Comparison of ENCODE assay signal across 27 mouse cellular contexts in the genomic region with DNA sequence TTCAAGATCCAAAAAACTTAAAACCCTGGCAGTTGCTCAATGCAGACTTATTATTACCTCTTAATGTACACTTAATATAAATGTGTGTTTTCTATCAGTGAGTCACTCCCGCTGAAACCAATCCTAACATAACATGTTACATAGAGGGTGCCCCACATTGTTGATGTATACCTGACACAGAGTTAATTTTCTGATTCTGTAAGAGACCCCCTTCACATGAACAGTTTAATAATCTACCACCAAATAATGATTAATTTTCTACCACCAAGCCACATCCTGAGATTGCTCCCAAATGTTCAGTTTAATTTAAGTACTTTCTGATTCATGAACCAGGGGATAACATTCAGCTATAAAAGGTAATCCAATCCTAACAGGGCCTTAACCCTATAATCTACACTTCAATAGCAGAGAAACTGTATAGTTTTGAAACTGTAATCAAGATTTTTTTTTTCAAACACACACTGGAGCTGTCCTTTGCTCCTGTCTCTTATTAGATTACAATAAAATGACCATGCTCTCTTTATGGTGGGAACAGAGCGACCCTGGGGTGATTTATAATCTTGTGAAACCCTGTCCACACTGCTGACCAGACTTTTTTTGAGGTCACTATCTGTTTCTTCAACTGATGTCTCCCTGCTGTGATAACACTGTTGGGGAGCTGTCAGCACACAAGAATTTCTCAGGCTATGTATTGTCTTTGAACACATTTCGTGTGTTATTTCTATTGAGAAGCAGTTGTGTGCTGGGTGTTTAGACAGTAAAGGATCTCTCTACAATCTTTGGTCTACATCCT. TPM values are rescaled to one million over a fixed set of nuclear protein-coding genes. Genes with fewer than 3 reads are reported as not detected.
DNase-seq lines count a peak whose midpoint lies in the region; ATAC-seq lines count a peak whose summit lies in the region.
"Had no signal": no experiment of that assay in that cellular context is flagged by ENCODE, and none has a peak within 500 bp of the region (broad histone marks: within the 10 kb centered on the region; RNA-seq: fewer than 3 reads in every experiment).

No protein-coding gene starts in this region.

- H3K4me3 ChIP-seq in kidney, embryonic 15.5 days (replicated peaks) = no peak overlapping the region
- H3K4me3 ChIP-seq: heart, embryonic 10.5 days; hindbrain, embryonic 13.5 days; layer of hippocampus, adult 2 months; liver, embryonic 12.5 days; midbrain, embryonic 15.5 days; neural tube, embryonic 12.5 days; stomach, embryonic 15.5 days had no signal

- no peaks in the 10 kb centered on the region for H3K27me3 ChIP-seq in kidney, embryonic 15.5 days
- H3K27me3 ChIP-seq: hindbrain, embryonic 13.5 days; liver, embryonic 12.5 days; midbrain, embryonic 15.5 days; neural tube, embryonic 12.5 days; stomach, embryonic 15.5 days had no signal

- peak overlapping the region; percentile 4; the same call in 1 of the 2 replicates for H3K4me2 ChIP-seq in kidney, embryonic 15.5 days
- H3K4me2 ChIP-seq: hindbrain, embryonic 13.5 days; liver, embryonic 12.5 days; midbrain, embryonic 15.5 days; stomach, embryonic 15.5 days had no signal

- no peak overlapping the region for H3K9ac ChIP-seq in kidney, embryonic 15.5 days
- H3K9ac ChIP-seq: hindbrain, embryonic 13.5 days; liver, embryonic 12.5 days; liver, postnatal 0 days; midbrain, embryonic 15.5 days; neural tube, embryonic 12.5 days; stomach, embryonic 15.5 days had no signal

- peak; percentile 84 for ATAC-seq in kidney, embryonic 15.5 days (replicated peaks; ENCODE audit: low FRiP score)
- ATAC-seq: forebrain, embryonic 14.5 days; intestine, postnatal 0 days; liver, embryonic 12.5 days; liver, postnatal 0 days; midbrain, embryonic 15.5 days had no signal

- H3K27ac ChIP-seq in kidney, embryonic 15.5 days = peak overlapping the region; percentile 46; the same call in 1 of the 2 replicates
- H3K27ac ChIP-seq: hindbrain, embryonic 13.5 days; layer of hippocampus, adult 2 months; liver, embryonic 12.5 days; midbrain, embryonic 15.5 days; neural tube, embryonic 12.5 days; stomach, embryonic 15.5 days had no signal

- H3K4me1 ChIP-seq in kidney, embryonic 15.5 days = peaks cover 31% of the 10 kb centered on the region
- H3K4me1 ChIP-seq: liver, embryonic 12.5 days; midbrain, embryonic 15.5 days; stomach, embryonic 15.5 days had no signal

- 28% methylated on average over 3 of the region's 3 CpGs for WGBS in kidney, embryonic 15.5 days

- DNase-seq in kidney, postnatal 4 days = no peak
- peak; percentile 11 for DNase-seq in retina, postnatal 1 day
- no peak for DNase-seq in retina, embryonic 14.5 days (ENCODE audit: low spot score)
- peak; percentile 45 for DNase-seq in embryo, embryonic 9.5 days (ENCODE audit: extremely low spot score)
- DNase-seq in urinary bladder, adult 18-20 months (ENCODE audit: low spot score in 2 of 2) = no peak
- DNase-seq in cerebellum, adult 9-10 months = no peak
- DNase-seq: adrenal gland, postnatal 25 days; B cell, adult 2 months; cerebellum, adult 11-12 months; cerebellum, postnatal 10 days; gastrocnemius, postnatal 14 days; heart, postnatal 36 days; kidney, postnatal 25 days; left cerebral cortex, postnatal 4 days; liver, postnatal 0 days; lung, postnatal 36 days; right cerebral cortex, postnatal 14 days had no signal

- H3K36me3 ChIP-seq in kidney, embryonic 15.5 days = no peaks in the 10 kb centered on the region
- H3K36me3 ChIP-seq: heart, embryonic 10.5 days; hindbrain, embryonic 13.5 days; liver, embryonic 12.5 days; midbrain, embryonic 15.5 days; neural tube, embryonic 12.5 days; stomach, embryonic 15.5 days had no signal

- H3K9me3 ChIP-seq in kidney, embryonic 15.5 days (replicated peaks) = no peaks in the 10 kb centered on the region
- H3K9me3 ChIP-seq: heart, embryonic 10.5 days; hindbrain, embryonic 13.5 days; liver, embryonic 12.5 days; midbrain, embryonic 15.5 days; neural tube, embryonic 12.5 days; stomach, embryonic 15.5 days had no signal

RNA-seq across cellular contexts. Expression of a gene that starts 30.5 kb away (rescaled TPM):
- 18.9 and 22.0 TPM in 2 replicates for polyA plus RNA-seq in kidney, embryonic 15.5 days (2015; fragmentation: Nextera tagmentation; extraction: Ambion mirVana)

Comparison
In these comparisons a context has a peak if more than half of its experiments do, and no peak if none do; other contexts are left out.
1. DNase-seq: peak in retina, postnatal 1 day (single experiment) and embryo, embryonic 9.5 days (single experiment); none in kidney, postnatal 4 days (0 of 2), retina, embryonic 14.5 days (single experiment), urinary bladder, adult 18-20 months (0 of 2) and cerebellum, adult 9-10 months (single experiment).